14 mouse cellular contexts compared by ENCODE assay signal in the genomic region with DNA sequence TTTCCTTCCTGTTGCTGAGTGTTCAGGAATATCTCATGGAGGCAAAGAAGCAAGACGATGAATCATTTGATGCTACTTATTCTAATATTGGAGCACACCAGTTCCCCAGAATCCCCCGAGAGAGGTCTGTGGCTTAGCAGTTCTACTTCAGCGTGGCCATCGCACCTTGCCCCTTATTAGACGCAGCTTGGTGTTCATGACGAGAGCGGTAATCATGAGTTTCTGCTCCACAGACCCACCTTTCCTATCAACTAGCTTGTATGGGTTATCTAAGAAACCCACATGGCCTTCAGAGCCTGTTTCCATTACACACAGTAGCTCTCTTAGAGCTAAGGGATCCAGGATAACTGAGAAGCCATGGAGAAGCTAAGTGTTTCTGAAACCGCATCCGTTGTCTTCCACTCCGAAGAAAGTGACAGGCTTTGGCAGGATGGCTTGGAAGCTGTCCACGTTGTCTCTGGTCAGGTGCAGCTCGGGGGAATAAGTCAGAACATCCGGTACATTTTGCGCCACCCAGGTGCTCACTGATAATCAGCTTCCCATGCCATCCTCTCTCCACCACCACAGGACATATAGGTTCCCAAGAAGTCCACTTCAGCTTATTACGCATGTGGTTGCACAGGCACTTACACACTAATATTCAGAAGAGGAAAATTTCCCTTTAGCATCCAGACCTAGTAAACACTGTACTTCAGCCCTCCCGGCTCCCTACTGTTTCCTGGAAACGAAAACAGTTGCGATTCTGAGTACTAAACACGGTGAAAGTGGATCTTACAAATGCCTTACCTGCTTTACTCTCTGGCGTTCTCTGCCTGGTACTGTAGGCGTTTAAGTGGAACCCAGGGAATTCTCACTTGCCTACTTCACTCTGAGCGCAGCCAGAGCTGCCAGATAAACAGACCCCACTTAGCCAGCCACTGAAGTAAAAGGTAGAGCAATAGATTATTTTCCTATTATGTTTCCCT. TPM values are rescaled to one million over a fixed set of nuclear protein-coding genes. Genes with fewer than 3 reads are reported as not detected.
A peak's percentile ranks its signal among the peaks of the same experiment; 100 is the strongest.
DNase-seq lines count a peak whose midpoint lies in the region; ATAC-seq and TF ChIP-seq lines count a peak whose summit lies in the region.
"Had no signal": no experiment of that assay in that cellular context is flagged by ENCODE, and none has a peak within 500 bp of the region (broad histone marks: within the 10 kb centered on the region; RNA-seq: fewer than 3 reads in every experiment).

No protein-coding gene starts in this region.

- peak overlapping the region; percentile 53; the same call in 1 of the 2 replicates for H3K4me3 ChIP-seq in G1E (ENCODE audit: low read depth, low read length)
- H3K4me3 ChIP-seq in liver, embryonic 14.5 days (ENCODE audit: insufficient read depth in 1 of 2, low read depth in 2 of 2, low read length in 2 of 2) = peak overlapping the region; percentile 35 to 60
- H3K4me3 ChIP-seq in hindbrain, embryonic 12.5 days = no peak overlapping the region
- H3K4me3 ChIP-seq: forebrain, embryonic 15.5 days; heart, embryonic 13.5 days had no signal

- peak overlapping the region; percentile 72 for H3K4me2 ChIP-seq in liver, embryonic 14.5 days (ENCODE audit: low read depth)
- no peak overlapping the region for H3K4me2 ChIP-seq in hindbrain, embryonic 12.5 days (replicated peaks)
- H3K4me2 ChIP-seq: forebrain, embryonic 15.5 days; heart, embryonic 13.5 days had no signal

- H3K27ac ChIP-seq in liver, embryonic 14.5 days = peak overlapping the region; percentile 98
- H3K27ac ChIP-seq in hindbrain, embryonic 12.5 days = no peak overlapping the region
- H3K27ac ChIP-seq: forebrain, embryonic 15.5 days; heart, embryonic 13.5 days had no signal

- DNase-seq in CD4-positive helper T cell, adult 2 months (ENCODE audit: low read depth, low spot score) = peak; percentile 58
- DNase-seq in G1E (ENCODE audit: low spot score) = no peak
- peak; percentile 55 to 57 for DNase-seq in cerebellum, postnatal 10 days
- DNase-seq in liver, embryonic 14.5 days (ENCODE audit: low read depth in 3 of 3, low spot score in 3 of 3) = peak; percentile 81 to 85 (median 85)
- DNase-seq in adrenal gland, adult (ENCODE audit: inconsistent age in 2 of 2, low spot score in 1 of 2) = no peak
- DNase-seq in kidney, postnatal 25 days = no peak
- no peak for DNase-seq in frontal cortex, adult 2 months (ENCODE audit: extremely low spot score in 1 of 2, low spot score in 1 of 2)
- DNase-seq: adrenal gland, adult 2 months; kidney, adult 8-10 months; lung, postnatal 14 days; right cerebral cortex, adult 18-20 months had no signal

- 19% methylated on average over 22 of the region's 22 CpGs for WGBS in liver, embryonic 14.5 days (ENCODE audit: insufficient replicate concordance)
- 88% methylated on average over 22 of the region's 22 CpGs for WGBS in hindbrain, embryonic 12.5 days

- no peaks in the 10 kb centered on the region for H3K36me3 ChIP-seq in G1E (replicated peaks)
- no peaks in the 10 kb centered on the region for H3K36me3 ChIP-seq in liver, embryonic 14.5 days (replicated peaks; ENCODE audit: control insufficient read depth, insufficient read depth, low read depth)
- no peaks in the 10 kb centered on the region for H3K36me3 ChIP-seq in hindbrain, embryonic 12.5 days
- H3K36me3 ChIP-seq: forebrain, embryonic 15.5 days; heart, embryonic 13.5 days had no signal

- peaks cover 80% of the 10 kb centered on the region for H3K4me1 ChIP-seq in G1E (ENCODE audit: insufficient read depth, low read depth, low read length)
- peaks cover 79% of the 10 kb centered on the region in 2 experiments for H3K4me1 ChIP-seq in liver, embryonic 14.5 days (replicated peaks; ENCODE audit: control insufficient read depth in 2 of 2, insufficient read depth in 2 of 2, low read length in 1 of 2)
- H3K4me1 ChIP-seq in hindbrain, embryonic 12.5 days = no peaks in the 10 kb centered on the region
- H3K4me1 ChIP-seq: forebrain, embryonic 15.5 days had no signal

- no peaks in the 10 kb centered on the region for H3K9me3 ChIP-seq in G1E (replicated peaks)
- no peaks in the 10 kb centered on the region for H3K9me3 ChIP-seq in liver, embryonic 14.5 days (ENCODE audit: control insufficient read depth, low read length)
- H3K9me3 ChIP-seq in hindbrain, embryonic 12.5 days (replicated peaks) = no peaks in the 10 kb centered on the region
- H3K9me3 ChIP-seq: forebrain, embryonic 15.5 days; heart, embryonic 13.5 days had no signal

- no peak for TF ChIP-seq CTCF in G1E (IDR thresholded peaks at IDR 0.05; ENCODE audit: low read depth, low read length)
- no peak for TF ChIP-seq CTCF in liver, embryonic 14.5 days (IDR thresholded peaks at IDR 0.05; ENCODE audit: low read depth)

- ATAC-seq in G1E (ENCODE audit: extremely low read depth, insufficient number of reproducible peaks, low FRiP score, poor library complexity, severe bottlenecking) = peak; percentile 1; the same call in 1 of the 2 replicates
- peak; percentile 81 for ATAC-seq in liver, embryonic 14.5 days (ENCODE audit: insufficient read depth)
- ATAC-seq in hindbrain, embryonic 12.5 days (ENCODE audit: low FRiP score) = no peak
- ATAC-seq: forebrain, embryonic 15.5 days had no signal

- peak overlapping the region; percentile 73 for H3K9ac ChIP-seq in liver, embryonic 14.5 days (replicated peaks)
- no peak overlapping the region for H3K9ac ChIP-seq in hindbrain, embryonic 12.5 days
- H3K9ac ChIP-seq: forebrain, embryonic 15.5 days; heart, embryonic 13.5 days had no signal

- peak; percentile 95 for TF ChIP-seq EP300 in liver, embryonic 14.5 days (IDR thresholded peaks at IDR 0.05; ENCODE audit: low read depth)

- no peaks in the 10 kb centered on the region for H3K27me3 ChIP-seq in G1E (ENCODE audit: insufficient read depth, low read length)
- H3K27me3 ChIP-seq in liver, embryonic 14.5 days (ENCODE audit: control insufficient read depth, insufficient read depth, low read length) = no peaks in the 10 kb centered on the region
- H3K27me3 ChIP-seq in hindbrain, embryonic 12.5 days = no peaks in the 10 kb centered on the region
- H3K27me3 ChIP-seq: forebrain, embryonic 15.5 days; heart, embryonic 13.5 days had no signal

RNA-seq across cellular contexts. Expression of a gene that starts 25.0 kb away (rescaled TPM):
- total RNA-seq in G1E (2014; fragmentation: Nextera tagmentation) (418 and 451 TPM in 2 replicates), G1E (2017) (149 and 155 TPM in 2 replicates)
- polyA plus RNA-seq in G1E (2012) = 88.8 and 95.1 TPM in 2 replicates
- polyA plus RNA-seq in liver, embryonic 14.5 days (2012; rRNA removed) = 54.3 and 82.5 TPM in 2 replicates
- polyA plus RNA-seq in liver, embryonic 14.5 days (2014; fragmentation: Nextera tagmentation; extraction: Ambion mirVana) = 331 and 345 TPM in 2 replicates
- polyA plus RNA-seq in hindbrain, embryonic 12.5 days (2016; fragmentation: Nextera tagmentation; extraction: Ambion mirVana) = 92.0 and 95.1 TPM in 2 replicates
- 123 and 127 TPM in 2 replicates for polyA plus RNA-seq in frontal cortex, adult 2 months (2012; rRNA removed)

Comparison
In these comparisons a context has a peak if more than half of its experiments do, and no peak if none do; other contexts are left out.
1. DNase-seq: peak in CD4-positive helper T cell, adult 2 months (single experiment), cerebellum, postnatal 10 days (2 of 2) and liver, embryonic 14.5 days (3 of 3); none in G1E (single experiment), adrenal gland, adult (0 of 2), kidney, postnatal 25 days (0 of 2) and frontal cortex, adult 2 months (0 of 2).